Mouse (Mus musculus): ENCODE results near the gene Gid8. TPM values are rescaled to one million over a fixed set of nuclear protein-coding genes. Genes with fewer than 3 reads are reported as not detected.
"Not testable (repeated sequence)": the region's sequence is repeated elsewhere in the genome, so short reads cannot be mapped to it uniquely, and the experiment has no call there.

Gene Gid8
- total and polyA plus RNA-seq, 3 experiments, result 38.9 to 61.3 (median 59.3) TPM

DNA sequence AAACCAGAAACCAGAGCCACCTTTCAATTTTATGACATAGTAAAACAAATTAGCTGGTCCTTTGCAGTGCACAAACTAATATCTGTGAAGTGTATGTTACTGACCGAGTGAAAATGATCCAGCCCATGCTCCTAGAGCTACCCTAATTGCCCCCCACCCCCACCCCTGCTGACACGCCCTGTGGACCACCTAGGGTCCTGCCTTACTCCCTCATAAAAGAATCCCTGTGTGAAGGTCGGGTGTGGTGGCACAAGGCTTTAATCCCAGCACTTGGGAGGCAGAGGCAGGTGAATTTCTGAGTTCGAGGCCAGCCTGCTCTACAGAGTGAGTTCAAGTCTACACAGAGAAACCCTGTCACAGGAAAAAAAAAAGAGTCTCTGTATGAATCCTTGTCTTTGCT lies 1.6 kb downstream of the Gid8 start:
- H3K79me2 ChIP-seq (replicated peaks; ENCODE audit: control insufficient read depth, insufficient read depth, low read length), result peaks cover 7% of the 10 kb centered on the region
- WGBS, result 71% methylated on average over 4 of the region's 4 CpGs
- H3K27ac ChIP-seq, result no peak overlapping the region
- H3K36me3 ChIP-seq (ENCODE audit: control insufficient read depth, insufficient read depth, low read length), result peaks cover 21% of the 10 kb centered on the region
- H3K9ac ChIP-seq (ENCODE audit: low read depth, low read length), result no peak overlapping the region
- peaks cover 5% of the 10 kb centered on the region for H3K4me1 ChIP-seq (ENCODE audit: control insufficient read depth, insufficient read depth, low read length)
- no peak for DNase-seq
- no peak for TF ChIP-seq POLR2A (IDR thresholded peaks at IDR 0.05; ENCODE audit: insufficient read depth, low read depth, low read length)
- TF ChIP-seq EP300 (IDR thresholded peaks at IDR 0.05; ENCODE audit: insufficient read depth, low read depth, low read length), result no peak
- no peak for TF ChIP-seq CTCF (IDR thresholded peaks at IDR 0.05)
- intact Hi-C loops (cut with DNase I), result loop anchor here (5.0 kb wide), 1 partner anchor 34 kb away; no protein-coding TSS in a partner anchor
- no peaks in the 10 kb centered on the region for H3K27me3 ChIP-seq (ENCODE audit: control insufficient read depth, insufficient read depth, low read length)
- no peak overlapping the region for H3K4me3 ChIP-seq

DNA sequence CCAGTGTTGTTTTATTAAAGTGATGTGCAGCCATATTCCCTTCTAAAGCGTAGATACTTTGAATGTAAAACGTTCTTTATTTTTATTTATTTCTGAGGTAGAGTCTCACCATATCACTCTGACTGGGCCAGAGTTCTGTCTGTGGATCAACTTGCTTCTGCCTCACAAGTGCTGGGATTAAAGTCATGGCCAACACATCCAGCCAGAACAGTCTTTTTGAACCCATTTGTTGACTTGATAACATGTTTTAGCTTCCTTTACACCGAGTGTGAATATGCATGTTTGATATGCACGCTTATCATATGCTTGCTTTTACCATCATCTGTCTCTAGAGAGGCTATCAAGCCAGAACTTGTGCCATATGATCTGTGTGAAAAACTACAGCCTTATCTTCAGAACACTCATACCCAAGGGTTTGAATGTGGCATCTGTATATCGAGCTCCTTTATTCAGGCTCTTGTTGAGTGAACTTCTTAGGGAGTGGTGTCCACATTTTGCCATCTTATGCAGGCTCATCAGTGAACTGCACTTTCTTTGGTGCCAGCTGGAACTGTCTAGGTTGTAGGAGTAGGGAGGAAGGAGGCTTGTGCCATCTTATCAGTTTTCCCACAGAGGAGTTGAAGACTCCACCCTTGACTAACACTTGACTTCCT lies 2.2 kb downstream of the Gid8 start:
- 0 out of 2 replicates have a peak overlapping the region, but pooled peaks have one; percentile 7 for H3K4me3 ChIP-seq
- WGBS, result 79% methylated on average over 5 of the region's 5 CpGs

DNA sequence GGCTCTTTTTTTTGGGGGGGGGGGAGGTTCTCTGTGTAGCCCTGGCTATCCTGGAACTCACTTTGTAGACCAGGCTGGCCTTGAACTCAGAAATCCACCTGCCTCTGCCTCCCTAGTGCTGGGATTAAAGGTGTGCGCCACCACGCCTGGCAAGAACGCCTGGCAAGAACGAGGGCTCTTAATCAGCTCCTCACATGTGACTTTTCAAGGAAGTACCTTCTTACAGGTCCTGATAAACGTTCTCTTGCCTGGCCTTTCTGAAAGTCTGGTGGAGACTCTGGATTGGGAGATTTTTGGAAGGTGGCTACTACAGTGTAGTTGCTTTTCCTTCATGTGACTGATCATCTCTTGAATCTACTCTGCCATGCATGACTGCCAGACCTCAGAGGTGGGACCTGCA lies 12.8 kb downstream of the Gid8 start:
- WGBS, result 77% methylated on average over 5 of the region's 5 CpGs

More for the DNA sequence above, 2.2 kb downstream of the Gid8 start:
- Histone ChIP-seq H3K4me1 (ENCODE audit: control insufficient read depth, insufficient read depth, low read length) (peaks cover 5% of the 10 kb centered on the region), H3K9ac (ENCODE audit: low read depth, low read length) (no peak overlapping the region), H3K36me3 (ENCODE audit: control insufficient read depth, insufficient read depth, low read length) (peaks cover 24% of the 10 kb centered on the region), H3K79me2 (replicated peaks; ENCODE audit: control insufficient read depth, insufficient read depth, low read length) (peaks cover 7% of the 10 kb centered on the region), H3K27ac (no peak overlapping the region), H3K27me3 (ENCODE audit: control insufficient read depth, insufficient read depth, low read length) (no peaks in the 10 kb centered on the region)
- DNase-seq, result no peak
- TF ChIP-seq CTCF (IDR thresholded peaks at IDR 0.05), result no peak
- no peak for TF ChIP-seq POLR2A (IDR thresholded peaks at IDR 0.05; ENCODE audit: insufficient read depth, low read depth, low read length)
- TF ChIP-seq EP300 (IDR thresholded peaks at IDR 0.05; ENCODE audit: insufficient read depth, low read depth, low read length), result no peak
- intact Hi-C loops (cut with DNase I), result loop anchor here (5.0 kb wide), 1 partner anchor 35 kb away; no protein-coding TSS in a partner anchor

DNA sequence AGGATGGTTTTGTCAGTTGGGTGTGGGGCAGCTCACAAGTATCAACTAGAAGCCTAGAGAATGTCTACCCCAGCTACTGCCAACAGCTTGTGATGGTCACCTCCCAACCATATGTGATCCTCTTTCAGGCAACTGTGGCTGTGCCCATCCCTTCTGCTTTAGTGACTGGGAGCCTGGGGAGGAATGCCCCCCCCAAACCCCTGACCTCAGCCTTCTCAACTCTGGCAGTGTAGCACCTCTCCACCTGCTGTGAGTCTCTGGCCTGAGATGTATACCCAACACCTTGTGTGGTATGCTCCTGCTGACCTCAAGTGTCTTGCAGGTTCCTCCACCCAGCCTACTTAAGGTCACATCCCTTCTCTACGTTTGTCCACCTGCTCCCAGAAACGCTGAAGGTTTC lies 13.9 kb downstream of the Gid8 start:
- Histone ChIP-seq H3K27ac (no peak overlapping the region), H3K27me3 (ENCODE audit: control insufficient read depth, insufficient read depth, low read length) (no peaks in the 10 kb centered on the region), H3K36me3 (ENCODE audit: control insufficient read depth, insufficient read depth, low read length) (peaks cover 9% of the 10 kb centered on the region), H3K4me1 (ENCODE audit: control insufficient read depth, insufficient read depth, low read length) (peaks cover 13% of the 10 kb centered on the region), H3K4me3 (no peak overlapping the region), H3K79me2 (replicated peaks; ENCODE audit: control insufficient read depth, insufficient read depth, low read length) (no peaks in the 10 kb centered on the region), H3K9ac (ENCODE audit: low read depth, low read length) (no peak overlapping the region)
- DNase-seq, result no peak
- intact Hi-C loops (cut with DNase I), result no loop called here
- WGBS, result 68% methylated on average over 2 of the region's 2 CpGs
- no peak for TF ChIP-seq EP300 (IDR thresholded peaks at IDR 0.05; ENCODE audit: insufficient read depth, low read depth, low read length)
- TF ChIP-seq POLR2A (IDR thresholded peaks at IDR 0.05; ENCODE audit: insufficient read depth, low read depth, low read length), result no peak
- TF ChIP-seq CTCF (IDR thresholded peaks at IDR 0.05), result no peak

More for the DNA sequence above, 12.8 kb downstream of the Gid8 start:
- DNase-seq; H3K9ac ChIP-seq (ENCODE audit: low read depth, low read length); intact Hi-C loops (cut with DNase I); H3K36me3 ChIP-seq (ENCODE audit: control insufficient read depth, insufficient read depth, low read length); H3K4me3 ChIP-seq; H3K79me2 ChIP-seq (replicated peaks; ENCODE audit: control insufficient read depth, insufficient read depth, low read length); H3K27me3 ChIP-seq (ENCODE audit: control insufficient read depth, insufficient read depth, low read length); H3K27ac ChIP-seq: not testable (repeated sequence)
- peaks cover 13% of the 10 kb centered on the region for H3K4me1 ChIP-seq (ENCODE audit: control insufficient read depth, insufficient read depth, low read length)

DNA sequence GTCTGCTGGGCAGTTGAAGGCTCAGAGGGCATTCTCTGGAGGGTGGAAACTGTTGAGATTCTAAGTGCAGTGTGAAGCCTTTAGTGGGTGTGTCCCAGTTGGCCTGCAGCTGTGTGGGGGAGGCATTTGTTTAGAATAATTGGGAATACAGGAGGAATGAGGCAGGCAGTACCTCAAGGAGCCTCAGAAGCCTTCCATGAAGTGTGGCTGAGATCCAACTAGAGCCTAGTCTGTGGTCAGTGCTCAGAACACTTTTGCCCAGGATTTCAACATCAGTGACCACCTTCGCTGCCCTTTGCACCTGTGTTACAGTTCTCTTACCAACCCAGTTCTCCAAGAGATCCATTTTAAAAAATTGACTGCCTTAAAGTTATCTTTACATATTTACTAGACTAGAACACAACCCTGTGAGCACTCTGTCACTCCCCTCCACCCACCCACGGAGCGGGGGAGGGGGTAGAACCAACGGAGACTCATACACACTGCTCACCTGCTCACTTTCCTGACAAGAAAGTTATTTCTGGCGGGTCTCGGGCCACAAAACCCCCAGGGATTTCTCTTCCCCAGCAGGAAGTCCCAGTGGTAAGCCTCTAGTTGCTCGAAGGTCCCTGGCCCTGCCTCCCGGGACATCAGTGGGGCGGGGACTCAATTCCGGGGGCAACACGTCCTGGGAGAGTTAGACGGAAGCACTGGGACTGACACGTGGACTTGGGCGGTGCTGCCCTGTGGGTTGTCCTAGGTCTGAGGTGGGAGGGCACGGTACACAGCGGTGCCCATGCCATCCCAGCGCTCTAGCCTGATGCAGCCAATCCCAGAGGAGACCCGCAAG lies 14.9 kb downstream of the Gid8 start, which contains the start of gene Slc17a9:
Gene Slc17a9, plus strand, starts transcription at position 679 of the 829 bp plus-strand sequence.
- intact Hi-C loops (cut with DNase I), result loop anchor here (5.0 kb wide), 1 partner anchor 47 kb away; no protein-coding TSS in a partner anchor
- peak within 1 kb of the TSS; percentile 2 for H3K9ac ChIP-seq (ENCODE audit: low read depth, low read length)

More for the DNA sequence above, 14.9 kb downstream of the Gid8 start, which contains the start of gene Slc17a9:
- TF ChIP-seq POLR2A (IDR thresholded peaks at IDR 0.05; ENCODE audit: insufficient read depth, low read depth, low read length) (0 out of 2 replicates have a peak, but pooled peaks have one; percentile 40), CTCF (IDR thresholded peaks at IDR 0.05) (no peak), EP300 (IDR thresholded peaks at IDR 0.05; ENCODE audit: insufficient read depth, low read depth, low read length) (no peak)
- Histone ChIP-seq H3K79me2 (replicated peaks; ENCODE audit: control insufficient read depth, insufficient read depth, low read length) (no peaks in the 10 kb centered on the region), H3K4me1 (ENCODE audit: control insufficient read depth, insufficient read depth, low read length) (peaks cover 13% of the 10 kb centered on the region), H3K27ac (peak within 1 kb of the TSS; percentile 36), H3K36me3 (ENCODE audit: control insufficient read depth, insufficient read depth, low read length) (peaks cover 5% of the 10 kb centered on the region), H3K4me3 (peak within 1 kb of the TSS; percentile 38), H3K27me3 (ENCODE audit: control insufficient read depth, insufficient read depth, low read length) (no peaks in the 10 kb centered on the region)
- DNase-seq, result peak; percentile 65 to 81
- WGBS, result 4% methylated on average over 18 of the region's 18 CpGs

Data from heart, adult 2 months (tissue).